Mouse (Mus musculus) intestine, embryonic 15.5 days (tissue): ENCODE data around the gene Usp40. TPM values are rescaled to one million over a fixed set of nuclear protein-coding genes. Genes with fewer than 3 reads are reported as not detected.
A peak's percentile ranks its signal among the peaks of the same experiment; 100 is the strongest.
"Not testable (repeated sequence)": the region's sequence is repeated elsewhere in the genome, so short reads cannot be mapped to it uniquely, and the experiment has no call there.

Experiments used
- ATAC-seq: fragments of 200-750 bp; cut with Nextera tagmentation; 2 replicates; pipeline ENCODE4 v1.8.0; 2017; ENCODE audit warnings: moderate TSS enrichment, moderate library complexity
- H3K27ac ChIP-seq: fragments of 300-500 bp; sonication (generic); 2 replicates; pipeline ENCODE4 v1.5.1; 2015; ENCODE audit warnings: mild to moderate bottlenecking, inconsistent platforms
- H3K27me3 ChIP-seq: fragments of 300-500 bp; sonication (generic); replicated peaks from 2 replicates; pipeline ENCODE4 v1.6.1; 2015; ENCODE audit warnings: inconsistent platforms
- H3K36me3 ChIP-seq: fragments of 300-500 bp; sonication (generic); 2 replicates; pipeline ENCODE4 v1.6.1; 2015; ENCODE audit warnings: inconsistent platforms
- H3K4me1 ChIP-seq: fragments of 300-500 bp; sonication (generic); replicated peaks from 2 replicates; pipeline ENCODE4 v1.6.1; 2015; ENCODE audit warnings: inconsistent platforms
- H3K4me2 ChIP-seq: fragments of 300-500 bp; sonication (generic); replicated peaks from 2 replicates; pipeline ENCODE4 v1.6.1; 2015; ENCODE audit warnings: mild to moderate bottlenecking, inconsistent platforms
- H3K4me3 ChIP-seq: fragments of 300-500 bp; sonication (generic); replicated peaks from 2 replicates; pipeline ENCODE4 v1.5.1; 2015; ENCODE audit warnings: inconsistent platforms
- H3K9ac ChIP-seq: fragments of 300-500 bp; sonication (generic); 2 replicates; pipeline ENCODE4 v1.6.1; 2015; ENCODE audit warnings: inconsistent platforms
- H3K9me3 ChIP-seq: fragments of 300-500 bp; sonication (generic); 2 replicates; pipeline ENCODE4 v1.6.1; 2016; ENCODE audit warnings: inconsistent platforms
- WGBS: fragments of 180-500 bp; shearing (Covaris S2); methylation state at CpG from one replicate; pipeline ENCODE4 v1.1.7; 2015; 5-methylcytosine and 5-hydroxymethylcytosine counted together
- polyA plus RNA-seq: library from polyadenylated mRNA; unstranded; fragments of >200 nt; fragmentation: Nextera tagmentation; extraction: Ambion mirVana; gene quantifications from 2 replicates; pipeline ENCODE4 v1.2.1, GENCODE M21; 2015

The Usp40 gene
- polyA plus RNA-seq: 28.8 and 29.4 TPM in 2 replicates

DNA sequence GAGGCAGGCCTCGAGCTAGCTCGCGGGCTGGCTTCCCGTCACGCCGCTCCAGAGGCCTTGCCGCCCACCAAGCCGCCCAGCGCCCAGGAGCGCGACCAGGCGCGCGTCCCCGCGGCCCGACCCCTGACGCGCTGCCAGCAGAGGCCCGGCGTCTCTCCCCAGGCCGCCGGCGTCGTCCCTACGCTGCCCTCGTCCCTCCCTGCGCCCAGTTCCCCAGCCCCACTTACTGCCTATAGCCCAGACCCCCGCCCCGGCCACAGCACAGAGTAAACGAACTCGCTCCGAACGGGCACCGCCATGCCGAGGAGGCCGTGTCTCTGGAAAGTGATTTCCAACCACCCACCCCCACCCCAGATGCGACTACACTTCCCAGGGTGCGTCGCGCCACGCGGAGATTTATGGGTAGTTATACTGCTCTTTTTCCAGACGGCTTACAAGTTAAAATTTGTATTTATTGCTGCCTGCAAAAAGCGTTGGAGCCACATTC is at the start of gene Usp40:
Usp40 (minus strand) TSS at position 341 of the 487 bp plus-strand sequence.
- peak; percentile 96 for ATAC-seq

DNA sequence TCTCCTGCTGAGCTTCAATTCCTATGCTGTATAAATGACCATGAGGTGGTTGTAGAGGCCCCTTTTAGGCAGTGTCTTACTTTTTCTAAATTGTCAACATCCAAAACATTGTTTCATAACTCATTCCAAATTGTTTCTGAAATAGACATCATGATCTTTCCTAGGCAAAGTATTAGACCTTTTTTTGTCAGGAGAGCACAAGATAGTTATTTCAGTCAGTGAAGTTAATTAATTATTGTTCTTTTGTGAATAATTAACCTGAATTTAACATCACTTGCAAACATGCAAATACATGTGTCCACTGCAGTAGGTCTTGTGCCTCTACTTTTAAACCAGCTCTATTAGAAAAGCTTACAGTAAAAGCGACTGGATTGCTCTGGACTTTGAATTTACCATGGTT is 46.7 kb upstream of the Usp40 start, which contains the start of gene Ugt1a10:
Ugt1a10 (plus strand) TSS at position 301 of the 400 bp plus-strand sequence.
- Histone ChIP-seq H3K4me1 (no peaks in the 10 kb centered on the region), H3K9me3 (no peaks in the 10 kb centered on the region), H3K4me3 (no peak within 1 kb of the TSS), H3K36me3 (no peaks in the 10 kb centered on the region), H3K4me2 (no peak within 1 kb of the TSS), H3K27me3 (no peaks in the 10 kb centered on the region), H3K9ac (no peak within 1 kb of the TSS), H3K27ac (no peak within 1 kb of the TSS)
- 71% methylated on average over 1 of the region's 1 CpGs for WGBS
- no peak for ATAC-seq

More for the DNA sequence above, at the start of gene Usp40:
- peak within 1 kb of the TSS; percentile 87 for H3K27ac ChIP-seq
- peak within 1 kb of the TSS; percentile 71 for H3K4me2 ChIP-seq
- H3K4me3 ChIP-seq: peak within 1 kb of the TSS; percentile 76
- WGBS: under 1% methylated on average over 45 of the region's 45 CpGs
- H3K4me1 ChIP-seq: no peaks in the 10 kb centered on the region
- H3K27me3 ChIP-seq: no peaks in the 10 kb centered on the region
- H3K9me3 ChIP-seq: no peaks in the 10 kb centered on the region
- peak within 1 kb of the TSS; percentile 94 for H3K9ac ChIP-seq
- no peaks in the 10 kb centered on the region; the same call in 1 of the 2 replicates for H3K36me3 ChIP-seq

DNA sequence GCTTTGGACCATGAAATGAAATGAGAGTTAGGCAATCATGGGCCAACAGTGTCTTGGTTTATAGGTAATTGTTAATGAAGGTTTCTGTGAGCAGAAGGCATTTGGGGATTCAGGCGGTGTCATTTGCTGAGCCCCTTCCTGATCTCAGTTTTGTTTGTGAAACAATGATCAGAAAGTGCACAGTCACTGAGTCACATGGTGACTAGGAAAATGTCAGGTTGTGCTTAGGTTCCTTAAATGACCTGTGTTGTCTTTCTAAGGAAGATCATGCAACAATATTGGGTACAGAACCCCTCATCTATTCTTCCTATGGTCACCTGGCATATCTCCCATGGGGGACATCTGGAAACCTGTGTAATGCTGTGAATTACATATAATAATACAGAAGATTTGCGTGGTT is 39.1 kb upstream of the Usp40 start:
- WGBS: 88% methylated on average over 2 of the region's 2 CpGs
- H3K4me1 ChIP-seq, H3K27me3 ChIP-seq, H3K36me3 ChIP-seq, H3K27ac ChIP-seq, H3K9ac ChIP-seq, ATAC-seq, H3K4me3 ChIP-seq, H3K9me3 ChIP-seq, H3K4me2 ChIP-seq: not testable (repeated sequence)

DNA sequence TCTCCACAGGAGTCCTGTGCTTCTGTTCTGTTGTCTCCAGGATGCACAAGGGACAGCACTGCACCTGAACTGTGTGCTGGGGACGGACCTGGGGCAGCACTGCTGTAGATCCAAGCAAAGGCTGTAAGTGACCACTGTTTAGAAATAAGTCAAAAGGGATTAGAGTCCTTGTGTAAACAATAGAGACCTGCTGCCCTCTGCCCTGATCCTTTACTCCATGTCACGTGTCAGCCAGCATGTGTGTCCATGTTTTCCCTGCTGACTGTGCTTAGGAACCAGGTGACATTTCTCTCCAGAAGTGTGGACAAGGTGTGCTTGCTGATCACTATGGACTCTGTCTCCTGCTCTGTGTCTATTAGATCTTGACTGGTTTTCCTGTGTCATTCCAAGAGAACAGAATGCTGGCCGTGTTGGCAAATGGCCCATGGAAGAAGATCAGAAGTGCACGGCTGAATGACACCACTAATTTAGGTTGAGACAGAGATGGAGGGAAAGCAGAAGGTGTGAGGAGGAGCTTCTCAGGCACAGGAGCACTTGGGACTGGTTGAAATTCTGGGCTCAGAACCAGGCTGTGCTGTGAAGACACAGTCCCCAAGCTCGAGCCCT is 36.6 kb upstream of the Usp40 start:
- WGBS: 54% methylated on average over 4 of the region's 5 CpGs
- H3K9me3 ChIP-seq, ATAC-seq: not testable (repeated sequence)

DNA sequence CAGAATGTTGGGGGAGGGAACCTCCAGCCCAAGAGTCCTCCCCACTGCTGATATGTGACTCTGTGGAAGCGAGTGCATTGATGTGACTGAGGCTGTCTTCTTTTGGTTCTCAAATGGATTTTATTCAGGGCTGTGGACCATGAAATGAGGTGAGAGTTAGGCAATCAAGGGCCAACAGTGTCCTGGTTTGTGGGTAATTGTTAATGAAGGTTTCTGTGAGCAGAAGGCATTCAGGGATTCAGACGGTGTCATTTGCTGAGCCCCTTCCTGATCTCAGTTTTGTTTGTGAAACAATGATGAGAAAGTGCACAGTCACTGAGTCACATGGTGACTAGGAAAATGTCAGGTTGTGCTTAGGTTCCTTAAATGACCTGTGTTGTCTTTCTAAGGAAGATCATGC is 34.7 kb upstream of the Usp40 start:
- H3K27me3 ChIP-seq, H3K4me1 ChIP-seq, H3K36me3 ChIP-seq, ATAC-seq, H3K4me2 ChIP-seq, H3K27ac ChIP-seq, H3K9ac ChIP-seq, H3K4me3 ChIP-seq, H3K9me3 ChIP-seq: not testable (repeated sequence)
- WGBS: 81% methylated on average over 1 of the region's 2 CpGs

More for the DNA sequence above, 36.6 kb upstream of the Usp40 start:
- not testable (repeated sequence) for H3K4me1 ChIP-seq, H3K27me3 ChIP-seq, H3K4me2 ChIP-seq, H3K27ac ChIP-seq, H3K9ac ChIP-seq, H3K36me3 ChIP-seq, H3K4me3 ChIP-seq

DNA sequence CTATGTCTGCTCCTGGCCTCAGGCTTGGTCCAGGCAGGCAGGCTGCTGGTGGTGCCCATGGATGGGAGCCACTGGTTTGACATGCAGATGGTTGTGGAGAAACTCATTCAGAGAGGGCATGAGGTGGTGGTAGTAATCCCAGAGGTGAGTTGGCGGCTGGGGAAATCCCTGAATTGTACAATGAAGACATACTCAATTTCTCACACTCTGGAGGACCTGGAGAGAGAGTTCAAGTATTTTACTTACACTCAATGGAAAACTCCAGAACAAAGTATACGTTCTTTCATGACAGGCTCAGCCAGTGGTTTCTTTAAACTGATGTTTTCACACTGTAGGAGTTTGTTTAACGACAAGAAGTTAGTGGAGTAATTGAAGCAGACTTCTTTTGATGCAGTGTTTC is 16.9 kb upstream of the Usp40 start:
- WGBS: 69% methylated on average over 3 of the region's 3 CpGs
- not testable (repeated sequence) for H3K27me3 ChIP-seq, H3K36me3 ChIP-seq, ATAC-seq, H3K4me1 ChIP-seq, H3K27ac ChIP-seq, H3K9me3 ChIP-seq, H3K9ac ChIP-seq, H3K4me2 ChIP-seq, H3K4me3 ChIP-seq

DNA sequence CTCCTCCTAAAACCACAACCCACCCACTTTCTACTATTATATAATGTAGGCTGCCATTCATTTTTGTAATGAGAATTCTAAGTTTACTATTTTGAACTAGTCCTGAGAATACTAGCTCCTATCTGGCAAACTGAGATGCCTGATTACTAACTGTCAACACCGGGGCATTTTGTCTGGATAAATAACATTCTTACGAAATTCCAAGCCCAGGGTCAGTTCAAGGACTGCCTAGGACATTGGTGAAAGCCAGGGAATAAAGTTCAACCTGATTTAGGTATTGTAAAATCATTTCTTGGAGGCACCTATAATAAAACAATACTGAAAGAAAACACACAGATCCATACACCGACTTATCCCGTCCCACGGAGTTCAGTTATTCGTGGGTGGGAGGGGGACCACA is 7.0 kb upstream of the Usp40 start:
- Histone ChIP-seq H3K4me2 (no peak overlapping the region), H3K9me3 (no peaks in the 10 kb centered on the region), H3K4me1 (no peaks in the 10 kb centered on the region), H3K9ac (no peak overlapping the region), H3K27ac (no peak overlapping the region), H3K27me3 (no peaks in the 10 kb centered on the region), H3K36me3 (no peaks in the 10 kb centered on the region), H3K4me3 (no peak overlapping the region)
- ATAC-seq: no peak
- WGBS: 87% methylated on average over 6 of the region's 6 CpGs

DNA sequence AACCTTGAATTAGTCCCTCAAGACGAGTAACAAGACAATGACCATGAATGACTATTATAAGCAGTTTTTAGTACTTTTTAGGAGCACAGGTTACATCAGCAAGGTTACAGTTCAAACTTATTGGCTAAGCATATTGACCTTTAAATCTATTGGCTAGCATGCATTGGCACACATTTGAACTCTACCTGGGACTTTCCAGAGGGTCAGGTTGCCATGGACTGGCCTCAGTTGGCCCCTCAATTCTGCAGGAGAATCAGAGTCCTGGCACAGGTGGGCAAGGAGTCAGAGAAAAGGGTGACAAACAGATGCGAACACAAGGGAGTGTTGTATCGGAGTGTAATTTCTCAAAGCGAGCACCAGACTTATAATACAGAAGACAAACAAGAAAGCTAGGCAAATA is 6.3 kb upstream of the Usp40 start:
- 92% methylated on average over 4 of the region's 4 CpGs for whole genome bisulfite sequencing
- no peak overlapping the region for H3K4me3 ChIP-seq
- H3K27me3 ChIP-seq: no peaks in the 10 kb centered on the region
- H3K27ac ChIP-seq: no peak overlapping the region
- H3K4me2 ChIP-seq: no peak overlapping the region
- no peaks in the 10 kb centered on the region for H3K9me3 ChIP-seq
- no peaks in the 10 kb centered on the region for H3K36me3 ChIP-seq
- no peak overlapping the region for H3K9ac ChIP-seq
- no peak for ATAC-seq
- no peaks in the 10 kb centered on the region for H3K4me1 ChIP-seq

DNA sequence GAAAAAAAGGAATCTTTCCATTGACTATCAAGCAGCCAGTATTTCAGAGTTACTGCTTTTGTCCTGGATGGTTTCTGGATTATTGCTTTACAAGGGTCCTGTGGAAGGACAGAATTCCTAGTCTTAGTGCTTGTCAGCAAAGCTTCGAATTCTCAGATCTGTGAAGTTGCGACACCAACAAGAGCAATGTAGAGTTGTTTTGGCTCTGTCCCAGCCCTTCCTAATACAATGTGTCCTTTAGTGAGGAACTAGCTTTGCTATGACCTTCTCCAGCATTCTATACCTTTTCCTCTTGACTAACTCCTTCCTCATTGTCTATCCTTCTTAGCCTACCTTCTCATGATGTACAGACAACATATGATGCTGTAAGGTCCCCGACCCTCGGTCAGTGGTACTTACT is 5.8 kb upstream of the Usp40 start:
- H3K4me1 ChIP-seq: no peaks in the 10 kb centered on the region
- ATAC-seq: no peak

DNA sequence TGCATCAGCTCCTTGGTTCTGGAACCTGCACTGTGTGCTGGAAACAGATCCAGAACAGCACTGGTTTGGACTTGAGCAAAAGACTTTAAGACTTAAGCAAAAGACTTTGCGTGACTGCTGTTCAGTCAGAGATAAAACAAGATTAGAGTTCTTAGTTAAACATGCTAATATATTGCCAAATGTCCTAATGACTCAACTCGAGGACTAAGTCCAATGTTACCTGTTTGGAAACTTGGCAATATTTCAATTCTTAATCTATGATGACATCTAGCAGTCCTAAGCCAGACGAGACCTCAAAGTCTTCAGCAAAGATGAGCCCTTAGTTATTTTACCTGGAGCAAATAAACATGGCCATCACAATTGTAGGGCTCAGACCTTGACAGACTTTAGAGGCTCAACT is 5.4 kb upstream of the Usp40 start:
- no peaks in the 10 kb centered on the region for H3K9me3 ChIP-seq
- no peak overlapping the region for H3K4me2 ChIP-seq
- H3K9ac ChIP-seq: no peak overlapping the region
- no peaks in the 10 kb centered on the region for H3K27me3 ChIP-seq
- no peaks in the 10 kb centered on the region for H3K4me1 ChIP-seq
- H3K27ac ChIP-seq: no peak overlapping the region
- peak; percentile 67; the same call in 1 of the 2 replicates for ATAC-seq
- no peak overlapping the region for H3K4me3 ChIP-seq
- H3K36me3 ChIP-seq: no peaks in the 10 kb centered on the region
- WGBS: 49% methylated on average over 3 of the region's 3 CpGs

More for the DNA sequence above, 5.8 kb upstream of the Usp40 start:
- Histone ChIP-seq H3K27me3 (no peaks in the 10 kb centered on the region), H3K9me3 (no peaks in the 10 kb centered on the region), H3K4me2 (no peak overlapping the region), H3K9ac (no peak overlapping the region), H3K4me3 (no peak overlapping the region), H3K27ac (no peak overlapping the region), H3K36me3 (no peaks in the 10 kb centered on the region)
- WGBS: 91% methylated on average over 4 of the region's 4 CpGs

DNA sequence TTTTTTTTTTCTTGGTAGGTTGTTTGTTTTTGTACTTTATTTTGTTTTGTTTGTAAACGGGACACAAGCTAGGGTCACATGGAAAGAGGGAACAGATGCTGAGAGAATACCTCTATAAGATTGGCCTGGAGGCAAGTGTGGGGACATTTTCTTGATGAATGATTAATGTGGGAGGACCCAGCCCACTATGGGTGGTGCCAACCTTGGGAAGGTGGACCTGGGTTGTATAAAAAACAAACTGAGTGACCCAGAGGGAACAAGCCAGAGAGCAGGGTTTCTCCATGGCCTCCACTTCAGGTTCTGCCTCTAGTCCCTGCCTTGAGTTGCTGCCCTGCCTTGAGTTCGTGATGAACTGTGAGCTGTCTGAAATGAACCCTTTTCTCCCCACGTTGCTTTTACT is 1.2 kb upstream of the Usp40 start:
- H3K4me1 ChIP-seq: no peaks in the 10 kb centered on the region
- H3K27me3 ChIP-seq: no peaks in the 10 kb centered on the region
- no peaks in the 10 kb centered on the region for H3K9me3 ChIP-seq
- no peak for ATAC-seq
- H3K4me3 ChIP-seq: no peak overlapping the region
- no peak overlapping the region for H3K9ac ChIP-seq
- H3K36me3 ChIP-seq: no peaks in the 10 kb centered on the region
- WGBS: 74% methylated on average over 3 of the region's 3 CpGs
- no peak overlapping the region for H3K4me2 ChIP-seq
- no peak overlapping the region for H3K27ac ChIP-seq

DNA sequence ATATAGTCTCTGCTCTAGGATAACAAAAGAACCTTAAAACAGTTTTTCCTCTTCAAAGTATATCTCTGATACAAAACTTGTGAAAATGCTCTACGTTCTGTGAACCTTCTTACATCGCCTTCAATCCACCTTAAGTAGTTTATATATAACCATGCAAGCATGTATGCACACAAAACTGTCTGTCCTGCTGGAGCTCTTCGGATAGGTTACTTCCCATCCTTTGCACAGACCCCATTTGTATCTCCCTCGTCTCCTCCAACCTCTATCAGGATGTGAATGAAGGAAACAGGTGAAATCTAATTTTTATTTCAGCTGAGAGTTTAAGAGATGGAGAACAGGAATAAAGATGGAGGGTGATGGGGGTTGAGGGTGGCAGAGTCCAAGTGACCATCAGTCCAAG is 384 bp upstream of the Usp40 start:
- H3K27ac ChIP-seq: no peak overlapping the region
- H3K36me3 ChIP-seq: no peaks in the 10 kb centered on the region; the same call in 1 of the 2 replicates
- 34% methylated on average over 4 of the region's 4 CpGs for WGBS
- H3K9me3 ChIP-seq: no peaks in the 10 kb centered on the region
- peak overlapping the region; percentile 76 for H3K4me3 ChIP-seq
- H3K4me1 ChIP-seq: no peaks in the 10 kb centered on the region
- 0 out of 2 replicates have a peak, but pooled peaks have one; percentile 19 for ATAC-seq
- H3K27me3 ChIP-seq: no peaks in the 10 kb centered on the region
- peak overlapping the region; percentile 71 for H3K4me2 ChIP-seq
- H3K9ac ChIP-seq: peak overlapping the region; percentile 94

DNA sequence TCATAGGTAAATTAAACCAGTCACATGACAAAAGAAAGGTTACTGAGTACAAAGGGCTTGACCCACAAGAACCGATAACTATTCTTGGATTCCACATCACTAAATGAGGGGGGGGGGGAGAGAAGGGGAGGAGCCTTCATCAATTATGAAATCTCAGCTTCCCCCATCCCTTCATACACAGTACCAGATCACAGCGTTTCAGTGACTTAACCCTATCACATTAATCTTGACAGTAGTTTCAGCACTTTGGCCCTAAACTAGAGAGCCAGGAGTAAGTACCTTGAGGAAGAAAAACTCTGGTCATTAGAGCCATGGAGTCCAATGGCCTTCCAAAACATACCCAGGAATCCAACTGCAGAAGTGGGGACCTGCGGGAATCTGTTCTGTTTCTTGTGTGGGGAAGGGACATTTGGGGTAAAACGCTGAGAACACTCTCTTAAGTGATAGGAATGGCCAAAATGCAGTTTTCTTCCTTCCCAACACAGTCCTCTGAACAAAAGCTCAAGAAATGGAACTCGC is 600 bp downstream of the Usp40 start:
- Histone ChIP-seq H3K9ac (peak overlapping the region; percentile 94), H3K27me3 (no peaks in the 10 kb centered on the region), H3K4me1 (no peaks in the 10 kb centered on the region), H3K4me3 (peak overlapping the region; percentile 76), H3K9me3 (no peaks in the 10 kb centered on the region), H3K27ac (peak overlapping the region; percentile 87), H3K4me2 (peak overlapping the region; percentile 71), H3K36me3 (no peaks in the 10 kb centered on the region; the same call in 1 of the 2 replicates)
- WGBS: 2% methylated on average over 5 of the region's 5 CpGs
- ATAC-seq: peak; percentile 77
